Mouse (Mus musculus) forebrain, embryonic 15.5 days (tissue): ENCODE measurements around the gene Gm20403. TPM values are rescaled to one million over a fixed set of nuclear protein-coding genes. Genes with fewer than 3 reads are reported as not detected.
"Not testable (repeated sequence)": the region's sequence is repeated elsewhere in the genome, so short reads cannot be mapped to it uniquely, and the experiment has no call there.

Experiments used
- ATAC-seq: fragments of 200-750 bp; cut with Nextera tagmentation; replicated peaks from 2 replicates; pipeline ENCODE4 v1.8.0; 2017; ENCODE audit warnings: mild to moderate bottlenecking, moderate TSS enrichment, moderate library complexity
- H3K27ac ChIP-seq: fragments of 300-500 bp; sonication (generic); replicated peaks from 2 replicates; pipeline ENCODE4 v1.5.1; 2015; ENCODE audit warnings: mild to moderate bottlenecking, inconsistent platforms
- H3K27me3 ChIP-seq: fragments of 300-500 bp; sonication (generic); 2 replicates; pipeline ENCODE4 v1.6.1; 2015; ENCODE audit warnings: inconsistent platforms
- H3K36me3 ChIP-seq: fragments of 300-500 bp; sonication (generic); 2 replicates; pipeline ENCODE4 v1.6.1; 2015; ENCODE audit warnings: mild to moderate bottlenecking, inconsistent platforms
- H3K4me1 ChIP-seq: fragments of 300-500 bp; sonication (generic); 2 replicates; pipeline ENCODE4 v1.6.1; 2015; ENCODE audit warnings: inconsistent platforms
- H3K4me2 ChIP-seq: fragments of 300-500 bp; sonication (generic); replicated peaks from 2 replicates; pipeline ENCODE4 v1.6.1; 2015; ENCODE audit warnings: mild to moderate bottlenecking, inconsistent platforms
- H3K4me3 ChIP-seq: fragments of 300-500 bp; sonication (generic); 2 replicates; pipeline ENCODE4 v1.5.1; 2015; ENCODE audit warnings: mild to moderate bottlenecking, inconsistent platforms
- H3K9ac ChIP-seq: fragments of 300-500 bp; sonication (generic); replicated peaks from 2 replicates; pipeline ENCODE4 v1.6.1; 2015; ENCODE audit warnings: mild to moderate bottlenecking, inconsistent platforms
- H3K9me3 ChIP-seq: fragments of 300-500 bp; sonication (generic); 2 replicates; pipeline ENCODE4 v1.6.1; 2016; ENCODE audit warnings: inconsistent platforms
- whole genome bisulfite sequencing: fragments of 180-500 bp; shearing (Covaris S2); methylation state at CpG from one replicate; pipeline ENCODE4 v1.1.7; 2015; ENCODE audit warnings: mixed read lengths; 5-methylcytosine and 5-hydroxymethylcytosine counted together
- polyA plus RNA-seq: library from polyadenylated mRNA; unstranded; fragments of >200 nt; fragmentation: Nextera tagmentation; extraction: Ambion mirVana; gene quantifications from 2 replicates; pipeline ENCODE4 v1.2.1, GENCODE M21; 2015

The Gm20403 gene
- polyA plus RNA-seq, 1 experiment from 2014 or later, result not detected

- no peak overlapping the region for H3K27ac ChIP-seq
- WGBS, result 93% methylated on average over 3 of the region's 3 CpGs
- ATAC-seq, result no peak
- no peaks in the 10 kb centered on the region for H3K9me3 ChIP-seq
- no peaks in the 10 kb centered on the region for H3K36me3 ChIP-seq
- no peak overlapping the region for H3K9ac ChIP-seq
- no peak overlapping the region for H3K4me2 ChIP-seq
- H3K27me3 ChIP-seq, result no peaks in the 10 kb centered on the region
- H3K4me1 ChIP-seq, result no peaks in the 10 kb centered on the region
- H3K4me3 ChIP-seq, result no peak overlapping the region
These were observed 18.1 kb upstream of the Gm20403 start for GRCm38 (mm10) chr12:55004396-55004795.

- no peak overlapping the region for H3K27ac ChIP-seq
- H3K4me2 ChIP-seq, result no peak overlapping the region
- no peaks in the 10 kb centered on the region for H3K4me1 ChIP-seq
- no peaks in the 10 kb centered on the region for H3K27me3 ChIP-seq
- H3K9ac ChIP-seq, result no peak overlapping the region
- no peak for ATAC-seq
- H3K9me3 ChIP-seq, result no peaks in the 10 kb centered on the region
- WGBS, result 89% methylated on average over 5 of the region's 5 CpGs
- H3K4me3 ChIP-seq, result no peak overlapping the region
- no peaks in the 10 kb centered on the region for H3K36me3 ChIP-seq
These were observed 17.5 kb upstream of the Gm20403 start for GRCm38 (mm10) chr12:55003843-55004242.

GRCm38 (mm10) chr12:55002532-55002931 lies 16.2 kb upstream of the Gm20403 start:
- H3K4me2 ChIP-seq, H3K9me3 ChIP-seq, H3K4me1 ChIP-seq, ATAC-seq, H3K4me3 ChIP-seq, H3K27me3 ChIP-seq, H3K9ac ChIP-seq, H3K36me3 ChIP-seq, H3K27ac ChIP-seq: not testable (repeated sequence)
- 91% methylated on average over 7 of the region's 7 CpGs for WGBS

GRCm38 (mm10) chr12:54999016-54999690 lies 12.8 kb upstream of the Gm20403 start:
- Histone ChIP-seq H3K9me3 (no peaks in the 10 kb centered on the region), H3K9ac (no peak overlapping the region), H3K4me2 (no peak overlapping the region), H3K4me3 (no peak overlapping the region), H3K27me3 (no peaks in the 10 kb centered on the region), H3K4me1 (no peaks in the 10 kb centered on the region), H3K36me3 (no peaks in the 10 kb centered on the region), H3K27ac (no peak overlapping the region)
- ATAC-seq, result no peak
- WGBS, result 83% methylated on average over 14 of the region's 14 CpGs

GRCm38 (mm10) chr12:54998411-54998810 lies 12.1 kb upstream of the Gm20403 start:
- no peak overlapping the region for H3K9ac ChIP-seq
- H3K27ac ChIP-seq, result no peak overlapping the region
- no peaks in the 10 kb centered on the region for H3K9me3 ChIP-seq
- no peaks in the 10 kb centered on the region for H3K27me3 ChIP-seq
- no peaks in the 10 kb centered on the region for H3K4me1 ChIP-seq
- no peak overlapping the region for H3K4me3 ChIP-seq
- WGBS, result 91% methylated on average over 5 of the region's 5 CpGs
- no peak overlapping the region for H3K4me2 ChIP-seq
- no peak for ATAC-seq
- no peaks in the 10 kb centered on the region for H3K36me3 ChIP-seq

GRCm38 (mm10) chr12:54996979-54997474 lies 10.7 kb upstream of the Gm20403 start:
- H3K4me3 ChIP-seq, result no peak overlapping the region
- no peak overlapping the region for H3K9ac ChIP-seq
- H3K27me3 ChIP-seq, result no peaks in the 10 kb centered on the region
- no peak for ATAC-seq
- no peaks in the 10 kb centered on the region for H3K9me3 ChIP-seq
- no peaks in the 10 kb centered on the region for H3K36me3 ChIP-seq
- H3K4me1 ChIP-seq, result no peaks in the 10 kb centered on the region
- H3K4me2 ChIP-seq, result no peak overlapping the region
- WGBS, result 94% methylated on average over 6 of the region's 6 CpGs
- H3K27ac ChIP-seq, result no peak overlapping the region

- Histone ChIP-seq H3K36me3 (no peaks in the 10 kb centered on the region), H3K9ac (no peak overlapping the region), H3K9me3 (no peaks in the 10 kb centered on the region), H3K4me1 (no peaks in the 10 kb centered on the region), H3K27ac (no peak overlapping the region), H3K4me2 (no peak overlapping the region), H3K27me3 (no peaks in the 10 kb centered on the region), H3K4me3 (no peak overlapping the region)
- 68% methylated on average over 3 of the region's 3 CpGs for WGBS
- no peak for ATAC-seq
These were observed 9.6 kb upstream of the Gm20403 start for GRCm38 (mm10) chr12:54995965-54996364.

- Histone ChIP-seq H3K27me3 (no peaks in the 10 kb centered on the region), H3K9ac (no peak overlapping the region), H3K4me2 (no peak overlapping the region), H3K36me3 (no peaks in the 10 kb centered on the region), H3K27ac (no peak overlapping the region), H3K4me1 (no peaks in the 10 kb centered on the region), H3K9me3 (no peaks in the 10 kb centered on the region), H3K4me3 (no peak overlapping the region)
- WGBS, result 94% methylated on average over 4 of the region's 4 CpGs
- ATAC-seq, result no peak
These were observed 8.1 kb upstream of the Gm20403 start for GRCm38 (mm10) chr12:54994418-54994817.

GRCm38 (mm10) chr12:54994068-54994386 lies 7.7 kb upstream of the Gm20403 start:
- ATAC-seq, result no peak
- H3K4me3 ChIP-seq, result no peak overlapping the region
- no peak overlapping the region for H3K4me2 ChIP-seq
- WGBS, result 76% methylated on average over 6 of the region's 6 CpGs
- no peaks in the 10 kb centered on the region for H3K27me3 ChIP-seq
- no peaks in the 10 kb centered on the region for H3K36me3 ChIP-seq
- H3K9ac ChIP-seq, result no peak overlapping the region
- no peaks in the 10 kb centered on the region for H3K9me3 ChIP-seq
- H3K27ac ChIP-seq, result no peak overlapping the region
- H3K4me1 ChIP-seq, result no peaks in the 10 kb centered on the region

- no peaks in the 10 kb centered on the region for H3K4me1 ChIP-seq
- 76% methylated on average over 16 of the region's 16 CpGs for WGBS
- H3K4me3 ChIP-seq, result no peak overlapping the region
- H3K27ac ChIP-seq, result no peak overlapping the region
- H3K9ac ChIP-seq, result no peak overlapping the region
- H3K27me3 ChIP-seq, result no peaks in the 10 kb centered on the region
- H3K4me2 ChIP-seq, result no peak overlapping the region
- H3K36me3 ChIP-seq, result no peaks in the 10 kb centered on the region
- no peaks in the 10 kb centered on the region for H3K9me3 ChIP-seq
- ATAC-seq, result no peak
These were observed 7.1 kb upstream of the Gm20403 start for GRCm38 (mm10) chr12:54993246-54994067.

GRCm38 (mm10) chr12:54992814-54993213 lies 6.5 kb upstream of the Gm20403 start:
- H3K9me3 ChIP-seq, result no peaks in the 10 kb centered on the region
- no peak for ATAC-seq
- no peaks in the 10 kb centered on the region for H3K4me1 ChIP-seq
- H3K4me2 ChIP-seq, result no peak overlapping the region
- no peak overlapping the region for H3K9ac ChIP-seq
- H3K27ac ChIP-seq, result no peak overlapping the region
- no peaks in the 10 kb centered on the region for H3K36me3 ChIP-seq
- no peak overlapping the region for H3K4me3 ChIP-seq
- WGBS, result 96% methylated on average over 3 of the region's 3 CpGs
- H3K27me3 ChIP-seq, result no peaks in the 10 kb centered on the region

- ATAC-seq, result no peak
- Histone ChIP-seq H3K27ac (no peak overlapping the region), H3K4me1 (peaks cover 11% of the 10 kb centered on the region), H3K4me3 (no peak overlapping the region), H3K9me3 (no peaks in the 10 kb centered on the region), H3K9ac (no peak overlapping the region), H3K36me3 (no peaks in the 10 kb centered on the region), H3K4me2 (no peak overlapping the region), H3K27me3 (no peaks in the 10 kb centered on the region)
- 75% methylated on average over 4 of the region's 4 CpGs for WGBS
These were observed 2.1 kb upstream of the Gm20403 start for GRCm38 (mm10) chr12:54988323-54988850.
